Mouse (Mus musculus): ENCODE data around the gene 4930432K21Rik.

The 4930432K21Rik gene

DNA sequence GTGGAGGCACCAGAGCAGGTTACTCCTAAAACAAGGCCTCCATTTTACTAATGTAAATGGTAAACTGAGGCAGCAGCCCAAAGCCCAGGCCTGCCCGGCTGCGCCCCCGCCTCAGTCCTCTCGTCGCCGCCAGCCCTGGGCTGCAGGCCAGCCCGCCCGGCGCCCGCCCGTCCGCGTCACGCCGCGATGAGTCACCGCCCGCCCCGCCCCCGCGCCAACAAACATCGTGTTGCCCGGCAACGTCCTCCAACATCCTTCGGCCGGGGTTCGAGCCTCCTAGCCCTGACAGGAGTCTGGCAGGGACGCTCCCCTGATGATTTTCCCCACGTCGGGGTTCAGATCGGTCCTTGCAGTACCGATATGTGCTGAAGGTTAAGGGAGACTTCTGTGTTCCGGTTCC is 44.7 kb downstream of the 4930432K21Rik start:
- DNase-seq (ENCODE audit: low spot score in 2 of 2) = peak; percentile 78 to 86

DNA sequence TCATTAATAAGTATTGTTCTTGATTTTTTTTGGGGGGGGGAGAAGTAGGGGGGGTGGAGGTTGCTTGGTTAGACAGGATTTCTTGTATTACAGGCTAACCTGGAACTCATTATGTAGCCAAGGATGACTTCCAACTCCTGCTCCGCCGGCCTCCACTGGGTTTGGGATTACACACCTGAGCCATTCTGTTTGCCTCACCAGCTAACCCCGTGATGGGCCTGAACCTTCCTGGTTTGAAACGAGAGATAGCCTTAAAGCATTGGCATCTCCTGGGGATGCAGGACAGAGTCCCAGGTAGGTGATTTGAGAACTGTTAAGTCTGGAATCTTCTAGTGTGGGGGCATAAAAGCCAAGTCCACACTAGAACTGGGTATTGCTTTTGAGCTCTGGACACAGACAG is 45.3 kb downstream of the 4930432K21Rik start:
- no peak for DNase-seq (ENCODE audit: low spot score in 2 of 2)

DNA sequence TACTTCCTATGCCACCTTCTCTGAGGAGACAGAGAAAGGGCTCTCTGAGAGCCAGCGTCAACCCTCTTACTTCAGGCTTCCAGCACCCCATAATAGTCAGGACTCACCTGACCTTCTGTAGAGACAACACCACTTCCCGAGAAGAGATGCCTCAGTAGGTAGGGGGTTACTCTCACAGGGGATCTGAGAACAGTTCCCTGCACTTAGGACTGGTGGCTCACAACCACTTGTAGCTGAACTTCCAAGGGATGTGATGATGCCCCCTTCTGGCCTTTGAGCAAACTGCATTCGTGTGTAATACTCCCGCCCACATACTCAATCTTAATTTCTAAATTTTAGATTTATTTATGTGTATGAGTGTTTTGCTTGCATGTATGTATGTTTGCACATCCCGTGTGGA is 45.7 kb downstream of the 4930432K21Rik start:
- DNase-seq (ENCODE audit: low spot score in 2 of 2) = no peak

DNA sequence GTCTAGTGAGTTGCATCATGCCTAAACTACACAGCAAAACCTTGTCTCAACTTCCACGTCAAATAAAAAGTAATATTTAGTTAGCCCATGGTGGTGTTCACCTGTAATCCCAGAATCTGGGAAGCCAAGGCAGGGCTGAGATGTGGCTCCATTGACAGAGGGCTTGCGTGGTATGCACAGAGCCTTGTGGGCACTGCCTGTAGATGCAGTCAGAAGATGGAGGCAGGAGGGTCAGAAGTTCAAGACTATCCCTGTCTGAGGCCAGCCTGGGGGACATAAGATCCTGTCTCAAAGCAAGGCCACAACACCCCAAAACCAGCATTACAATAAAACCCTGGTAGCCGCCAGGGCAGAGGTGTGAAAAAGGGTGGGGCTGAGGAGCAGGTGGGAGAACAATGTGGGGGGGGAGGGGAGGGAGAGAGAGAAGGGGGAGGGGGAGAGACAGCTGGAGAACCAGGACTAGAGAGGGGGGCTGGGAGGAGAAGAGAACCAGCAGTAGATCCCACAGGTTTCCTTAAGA is 46.5 kb downstream of the 4930432K21Rik start:
- DNase-seq (ENCODE audit: low spot score in 2 of 2) = no peak

DNA sequence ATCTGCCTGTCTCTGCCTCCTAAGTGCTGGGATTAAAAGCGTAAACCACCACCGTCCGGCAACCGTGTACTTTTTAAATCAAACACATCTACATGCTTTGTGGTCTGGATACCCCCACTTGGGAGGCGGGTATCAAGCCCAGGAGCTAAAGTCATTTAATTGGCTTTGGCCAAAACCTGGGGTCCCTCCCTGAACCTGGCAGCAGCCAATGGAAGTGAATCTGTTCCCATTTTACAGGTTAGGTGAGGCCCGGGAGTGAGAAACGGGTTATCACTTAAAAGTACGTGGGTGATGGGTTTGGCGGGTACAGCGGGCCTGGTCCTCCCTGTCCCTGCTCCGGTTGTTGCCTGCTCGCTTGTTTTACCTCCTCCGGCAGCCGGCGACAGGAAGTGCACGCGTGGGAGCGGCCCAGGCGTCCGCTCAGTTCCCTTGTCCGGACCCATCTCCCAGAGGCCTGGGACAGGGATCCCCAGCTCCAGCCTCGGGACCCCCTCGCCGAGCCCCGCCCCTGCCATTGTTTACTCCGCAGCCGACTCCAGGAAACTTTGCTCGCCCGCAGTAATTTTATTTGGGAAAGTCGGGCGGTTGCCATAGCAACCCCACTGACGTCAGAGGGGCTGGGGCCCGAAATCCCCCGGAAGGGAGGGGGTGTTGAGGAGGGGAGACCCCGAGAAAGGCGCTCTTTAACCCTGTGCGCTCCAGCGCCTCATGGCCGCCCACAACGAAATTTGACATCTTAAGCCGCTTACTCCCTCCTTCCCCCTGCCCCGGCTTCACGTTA is 49.5 kb downstream of the 4930432K21Rik start:
- peak; percentile 70 to 86 for DNase-seq (ENCODE audit: low spot score in 2 of 2)

DNA sequence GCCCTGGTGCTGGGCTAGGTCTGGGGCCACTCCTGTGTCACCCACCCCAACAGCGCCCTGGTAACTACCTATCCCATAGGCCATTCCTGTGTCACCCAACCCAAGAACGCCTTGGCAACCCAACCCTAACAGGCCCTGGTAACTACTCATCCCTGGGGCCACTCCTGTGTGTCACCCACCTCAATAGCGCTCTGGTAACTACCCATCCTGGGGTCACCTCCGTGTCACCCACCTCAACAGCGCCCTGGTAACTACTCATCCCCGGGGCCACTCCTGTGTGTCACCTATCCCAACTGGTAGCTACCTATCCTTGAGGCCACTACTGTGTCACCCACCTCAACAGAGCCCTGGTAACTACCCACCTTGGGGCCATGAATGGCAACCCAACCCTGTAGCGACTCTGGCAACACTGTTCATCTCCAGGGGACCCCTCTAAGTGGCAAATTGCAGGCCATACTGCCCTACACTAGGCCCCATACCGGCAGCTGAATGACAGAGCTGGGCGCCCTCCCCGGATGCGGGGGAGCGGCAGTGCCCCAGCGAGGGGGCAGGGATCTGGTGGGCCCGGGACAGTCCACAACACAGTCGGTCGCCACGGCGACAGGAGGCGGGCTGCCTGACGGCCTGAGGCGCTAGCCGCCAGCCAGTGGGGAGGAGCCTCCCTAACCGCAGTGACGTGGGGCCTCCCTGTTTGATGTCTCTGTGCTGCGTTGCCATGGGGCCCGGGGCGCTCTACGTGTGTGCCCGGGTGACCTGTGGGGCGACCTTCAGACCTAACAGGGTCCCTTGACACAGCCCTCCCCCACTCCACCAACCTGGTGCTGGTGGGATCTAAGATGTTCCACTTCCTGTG is 50.3 kb downstream of the 4930432K21Rik start:
- peak; percentile 86 to 89 for DNase-seq (ENCODE audit: low spot score in 2 of 2)

DNA sequence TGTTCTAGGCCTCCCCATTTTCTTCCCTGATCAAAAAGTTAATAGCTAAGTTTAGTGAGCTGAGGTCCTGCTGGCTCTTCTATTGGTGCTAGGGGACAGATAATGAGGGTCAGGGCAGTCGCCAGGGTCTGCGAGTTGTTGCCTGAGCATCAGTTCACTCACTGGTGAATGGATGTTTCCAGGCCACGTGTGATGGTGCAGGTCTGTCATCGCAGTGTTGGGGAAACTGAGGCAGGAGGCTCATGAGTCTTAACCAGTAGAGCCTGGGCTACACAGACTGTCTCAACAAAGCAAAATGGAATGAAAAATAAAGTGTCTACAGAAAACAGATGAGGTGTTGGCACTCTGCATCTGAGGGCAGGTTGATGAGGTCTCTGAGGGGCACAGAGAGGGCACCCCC is 51.0 kb downstream of the 4930432K21Rik start:
- DNase-seq (ENCODE audit: low spot score in 2 of 2) = no peak

DNA sequence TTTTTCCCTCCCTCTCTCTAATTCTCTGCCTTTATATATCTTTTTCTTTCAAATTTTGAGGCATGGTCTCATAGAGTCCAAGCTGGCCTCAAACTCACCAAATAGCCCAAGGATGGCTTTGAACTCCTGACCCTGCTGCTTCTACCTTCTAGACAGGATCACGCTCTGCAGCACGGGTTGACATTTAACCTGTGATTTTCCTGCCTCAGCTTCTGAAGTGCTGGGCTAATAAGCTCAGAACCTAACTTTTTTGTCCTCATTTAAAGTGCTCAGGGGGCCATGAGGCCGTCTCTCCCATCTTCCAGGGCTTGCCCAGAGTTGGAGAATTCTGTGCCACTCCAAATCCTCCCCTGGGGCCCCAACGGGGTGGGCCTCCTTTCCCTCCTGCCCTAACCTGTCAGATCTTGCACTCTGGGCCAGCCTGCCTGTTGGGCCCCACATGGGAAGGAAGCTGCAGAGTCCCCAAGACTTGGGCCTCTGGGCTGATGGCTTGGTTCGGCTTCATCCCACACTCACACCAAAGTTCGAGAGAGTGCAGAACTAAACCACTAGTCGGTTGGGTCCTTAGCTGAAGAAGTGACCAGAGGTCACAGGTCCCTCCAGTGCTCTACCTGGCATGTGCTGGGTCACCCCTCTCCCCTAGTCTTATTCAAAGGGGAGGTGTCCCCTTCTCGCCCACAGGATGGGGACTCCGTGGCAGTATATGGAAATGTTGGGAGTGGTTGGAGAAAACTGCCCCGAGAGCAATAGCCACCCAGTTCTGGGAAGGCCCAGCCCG is 51.7 kb downstream of the 4930432K21Rik start:
- DNase-seq (ENCODE audit: low spot score in 2 of 2) = no peak

DNA sequence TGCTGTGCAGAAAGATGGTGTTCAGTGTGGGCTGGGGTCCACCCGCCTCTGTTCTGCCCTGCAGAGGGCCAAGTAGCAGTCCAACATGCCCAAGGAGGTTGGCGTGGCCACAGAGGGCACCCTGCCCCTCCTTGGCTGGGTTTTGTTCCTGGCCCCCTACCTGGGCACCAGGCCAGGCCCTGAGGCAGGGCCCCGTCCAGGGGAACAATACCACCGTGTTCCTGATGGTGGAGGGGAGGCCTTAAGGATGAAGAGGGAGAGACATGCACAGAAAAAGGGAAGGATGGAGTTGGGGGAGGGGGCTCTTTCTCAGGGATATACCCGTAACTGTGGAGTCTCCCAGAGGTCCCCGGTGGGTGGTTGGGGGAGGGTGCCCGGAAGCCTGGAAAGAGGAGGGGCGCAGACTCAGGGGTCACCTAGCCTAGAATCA is 52.3 kb downstream of the 4930432K21Rik start:
- no peak for DNase-seq (ENCODE audit: low spot score in 2 of 2)

DNA sequence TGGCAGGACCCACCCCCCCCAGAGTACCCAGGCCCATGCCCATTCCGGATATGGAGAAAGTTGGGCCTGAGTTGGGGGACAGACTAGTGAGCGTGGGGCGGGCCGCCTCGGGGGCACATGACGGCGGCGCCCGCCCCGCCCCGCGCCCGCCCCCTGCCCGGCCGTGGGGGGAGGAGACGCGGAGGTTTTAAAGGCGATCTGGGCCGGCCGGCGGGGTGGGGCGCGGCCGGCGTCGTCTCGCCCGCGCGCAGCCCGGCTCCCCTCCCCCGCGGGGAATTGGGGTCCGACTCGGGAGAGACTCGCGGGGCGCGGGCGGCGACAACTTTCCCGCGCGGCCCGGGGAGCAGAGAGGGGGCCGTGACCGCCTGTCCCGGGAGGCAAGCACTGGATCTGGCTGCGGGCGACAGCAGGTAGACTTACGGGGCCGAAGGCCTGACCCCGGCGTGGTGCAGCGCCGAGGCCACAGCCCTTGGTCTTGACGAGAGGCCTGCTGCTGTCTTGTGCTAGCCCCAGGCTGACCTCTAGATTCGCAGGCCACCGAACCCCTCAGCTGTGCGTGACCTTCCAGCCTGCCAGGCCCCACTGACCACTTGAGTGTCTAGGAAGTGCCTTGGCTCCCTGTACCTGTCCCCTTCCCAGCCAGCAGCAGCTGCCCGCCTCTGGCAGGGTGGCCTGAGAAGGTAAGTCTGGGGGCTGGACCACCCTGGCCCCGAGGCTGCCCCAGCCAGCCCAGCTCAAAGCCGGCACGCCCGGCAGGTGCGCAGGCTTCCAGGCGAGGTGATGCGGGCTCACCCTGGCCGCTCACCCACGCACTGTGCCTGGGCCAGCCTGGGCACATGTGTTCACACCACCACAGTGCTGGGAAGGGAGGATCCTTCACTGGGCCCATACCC is 53.1 kb downstream of the 4930432K21Rik start:
- DNase-seq (ENCODE audit: low spot score in 2 of 2) = peak; percentile 84 to 86

DNA sequence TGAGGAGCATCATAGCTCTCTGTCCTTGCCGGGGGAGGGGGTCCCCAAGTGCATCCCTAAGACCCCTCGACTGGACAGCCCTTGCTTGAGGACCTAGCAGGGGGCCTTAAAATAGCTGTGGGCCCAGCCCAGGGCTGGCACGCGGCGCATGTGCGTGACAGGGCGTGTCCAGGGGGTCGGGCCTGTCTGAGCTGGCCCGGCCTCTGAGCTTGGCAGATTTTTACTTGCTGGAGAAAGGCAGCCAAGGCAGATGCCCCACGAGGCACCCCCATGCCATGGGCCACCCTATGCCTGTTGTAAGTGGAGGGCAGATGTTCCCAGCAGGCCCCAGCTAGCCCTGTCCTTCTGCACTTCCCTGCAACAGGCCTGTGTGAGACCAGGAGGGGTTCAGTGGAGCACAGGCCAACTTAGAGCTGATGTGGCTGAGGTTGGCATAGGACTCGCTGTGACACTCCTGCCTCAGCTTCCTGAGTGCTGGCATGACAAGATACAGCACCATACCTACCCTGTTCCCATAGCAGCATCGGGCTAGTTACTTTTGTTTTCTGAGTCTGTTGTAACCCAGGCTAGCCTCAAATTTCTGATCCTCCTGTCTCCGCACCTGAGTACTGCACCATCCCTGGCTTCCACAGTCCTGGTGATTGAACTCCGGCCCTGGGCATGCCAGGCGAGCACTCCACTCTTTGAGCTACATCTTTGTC is 53.9 kb downstream of the 4930432K21Rik start:
- DNase-seq (ENCODE audit: low spot score in 2 of 2) = peak in 1 of 2 experiments; percentile 85

DNA sequence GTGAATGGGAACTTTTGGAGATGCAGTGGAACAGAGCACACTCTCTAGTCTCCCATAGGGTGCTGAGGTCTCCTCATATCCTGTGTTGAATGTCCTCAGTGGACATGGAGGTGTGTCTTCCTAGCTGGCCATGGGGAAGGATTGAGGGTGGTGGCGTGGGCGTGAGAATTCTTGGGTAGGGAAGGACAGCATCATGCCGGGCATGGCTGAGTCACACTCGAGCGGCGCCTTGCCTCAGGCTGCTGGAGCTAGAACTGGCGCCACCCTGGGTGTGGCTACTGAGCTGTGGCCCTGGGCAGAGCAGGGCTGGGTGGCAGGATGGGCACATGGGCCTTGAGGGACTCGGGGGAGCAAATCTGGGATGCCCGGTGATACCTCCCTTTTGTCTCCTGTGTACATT is 54.6 kb downstream of the 4930432K21Rik start:
- DNase-seq (ENCODE audit: low spot score in 2 of 2) = peak; percentile 49 to 87

DNA sequence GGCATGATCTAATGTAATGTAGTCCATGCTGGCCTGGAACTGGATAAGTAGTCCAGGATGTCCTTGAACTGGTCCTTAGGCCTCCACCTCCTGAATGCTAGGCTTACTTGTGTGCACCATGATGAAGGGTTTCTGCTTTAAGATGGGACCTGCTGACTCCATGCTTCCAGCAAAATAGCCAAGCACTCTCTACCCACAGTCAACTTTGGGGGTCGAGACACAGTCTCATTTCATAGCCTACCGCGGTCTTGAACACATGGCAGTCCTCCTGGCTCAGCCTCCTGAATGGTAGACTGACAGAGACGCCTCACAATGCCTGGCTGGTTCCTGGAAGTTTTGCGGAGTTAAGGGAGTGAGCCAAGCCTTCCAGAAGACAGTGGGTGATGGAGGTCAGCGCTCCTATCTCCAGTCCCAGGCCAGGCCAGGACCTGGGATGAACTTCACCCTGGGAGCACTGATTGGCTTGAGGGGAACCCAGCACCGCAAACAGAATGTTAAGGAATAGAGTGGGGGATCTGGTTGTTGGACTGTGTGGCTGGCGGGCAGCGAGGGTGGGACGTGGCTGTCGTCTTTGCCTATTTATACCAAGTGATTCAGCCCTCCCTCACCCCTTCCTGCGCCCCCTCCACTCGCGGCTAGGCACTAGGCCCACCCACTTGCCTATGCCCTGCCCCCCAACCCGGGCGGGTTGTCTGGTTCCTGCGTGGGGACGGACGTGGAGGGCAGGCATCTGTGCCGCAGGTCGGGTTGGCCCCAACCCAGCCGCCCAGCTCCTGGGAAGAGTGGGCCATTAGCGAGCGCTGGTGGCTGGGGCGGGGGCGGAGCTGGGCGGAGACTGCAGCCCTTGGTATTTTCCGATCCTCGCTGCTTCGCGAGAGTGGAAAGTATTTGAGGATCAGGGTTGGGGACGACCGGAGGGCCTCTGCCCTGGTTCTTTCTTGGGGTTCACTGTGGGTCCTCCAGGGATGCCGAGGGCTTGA is 55.4 kb downstream of the 4930432K21Rik start:
- peak; percentile 70 to 75 for DNase-seq (ENCODE audit: low spot score in 2 of 2)

DNA sequence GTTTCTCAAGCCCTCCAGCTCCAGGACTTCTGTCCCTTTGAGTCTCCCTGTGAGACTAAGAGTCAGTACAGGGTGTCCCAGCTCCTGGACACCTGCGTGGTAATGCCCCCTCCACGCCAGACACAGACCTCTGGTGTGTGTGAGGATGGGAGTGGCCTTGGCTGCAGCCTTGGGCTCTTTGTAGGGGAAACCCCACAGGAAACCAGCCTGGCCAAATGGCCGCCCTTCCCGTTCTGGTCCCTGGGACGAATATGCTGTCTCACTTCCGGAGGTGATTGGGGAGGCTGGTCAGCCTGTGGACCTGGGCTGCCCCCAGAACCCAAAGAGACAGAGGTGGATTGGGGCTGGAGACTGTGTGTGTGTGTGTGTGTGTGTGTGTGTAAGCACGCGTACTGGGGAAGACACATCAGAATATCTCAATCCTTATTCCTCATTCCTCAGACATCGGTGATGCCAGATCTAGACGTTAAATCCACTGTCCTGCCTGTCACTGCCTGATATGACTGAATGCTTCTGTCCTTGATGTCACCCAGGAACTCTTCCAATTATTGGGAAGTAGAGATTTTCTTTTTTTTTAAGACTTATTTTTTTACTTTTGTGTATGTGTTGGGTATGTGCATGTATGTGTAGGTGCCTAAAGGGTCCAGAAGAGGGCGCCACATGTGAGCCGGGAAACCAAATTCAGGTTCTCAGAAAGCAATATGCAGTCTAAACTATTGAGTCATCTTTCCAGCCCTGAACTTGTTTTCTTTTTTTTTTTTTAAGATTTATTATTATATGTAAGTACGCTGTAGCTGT is 56.3 kb downstream of the 4930432K21Rik start:
- peak in 1 of 2 experiments; percentile 60 for DNase-seq (ENCODE audit: low spot score in 2 of 2)

DNA sequence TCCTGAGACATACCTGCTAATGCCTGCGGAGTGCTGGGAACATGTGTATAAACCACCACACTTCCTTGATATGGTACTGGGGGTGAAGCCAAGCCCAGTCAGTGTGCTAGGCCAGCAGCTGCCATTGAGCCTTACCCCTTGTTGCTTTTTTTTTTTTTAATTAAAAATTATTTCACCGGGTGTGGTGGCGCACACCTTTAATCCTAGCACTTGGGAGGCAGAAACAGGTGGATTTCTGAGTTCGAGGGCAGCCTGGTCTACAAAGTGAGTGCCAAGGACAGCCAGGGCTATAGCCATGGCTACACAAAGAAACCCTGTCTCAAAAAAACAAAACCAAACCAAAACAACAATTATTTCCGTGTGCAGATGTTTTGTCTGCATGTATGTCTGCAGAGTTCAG is 57.2 kb downstream of the 4930432K21Rik start:
- no peak for DNase-seq (ENCODE audit: low spot score in 2 of 2)

DNA sequence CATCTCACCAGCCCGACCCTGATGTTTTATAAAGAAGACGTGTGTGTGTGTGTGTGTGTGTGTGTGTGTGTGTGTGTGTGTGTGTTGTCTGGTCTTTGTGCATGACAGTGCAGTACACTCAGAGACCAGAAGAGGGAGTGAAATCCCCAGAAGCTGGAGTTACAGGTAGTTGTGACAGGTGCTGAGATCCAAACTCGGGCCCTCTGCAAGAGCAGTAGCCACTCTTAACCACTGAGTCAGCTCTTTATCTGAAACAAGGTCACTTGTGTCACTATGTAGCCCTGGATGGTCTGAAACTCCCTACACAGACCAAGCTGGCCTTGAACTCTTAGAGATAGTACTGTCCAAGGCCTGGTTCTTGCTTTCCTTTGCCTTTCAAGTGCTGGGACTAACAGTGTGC is 58.8 kb downstream of the 4930432K21Rik start:
- DNase-seq (ENCODE audit: low spot score in 2 of 2) = no peak

DNA sequence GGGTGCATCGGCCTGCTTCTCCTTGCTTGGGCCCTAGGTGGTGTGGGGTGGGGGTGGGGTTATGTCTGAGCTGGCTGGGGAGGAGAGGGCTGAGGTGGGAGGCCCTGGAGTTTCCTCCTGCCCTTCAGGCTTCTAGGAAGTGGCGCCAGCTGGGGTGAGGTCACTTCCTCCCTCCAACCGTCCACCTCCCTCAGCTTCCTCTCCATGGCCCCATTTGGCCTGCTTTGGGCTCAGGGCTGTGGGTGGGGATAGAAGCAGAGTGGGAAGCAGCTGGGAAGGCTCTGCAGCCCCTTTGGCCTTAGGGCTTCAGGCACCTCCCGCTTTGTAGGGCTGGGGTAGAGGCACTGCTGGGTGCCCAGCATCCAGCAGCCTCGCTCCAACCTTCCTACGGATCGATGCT is 60.0 kb downstream of the 4930432K21Rik start:
- no peak for DNase-seq (ENCODE audit: low spot score in 2 of 2)
